Mouse (Mus musculus) ES-Bruce4 (cell line): ENCODE measurements at regions not wholly inside any gene's neighbourhood (a gene's known extent, or its start where the extent isn't known, plus 50 kb on each side); places are given as distances from the start of the nearest gene placed in this dataset.

Source experiments
- CTCF ChIP-seq: IDR thresholded peaks from one replicate; pipeline ENCODE4 v1.8.1; 2011; ENCODE audit warnings: low read depth, low read length
- POLR2A ChIP-seq: IDR thresholded peaks from one replicate; pipeline ENCODE4 v1.8.1; 2011; ENCODE audit warnings: low read length; ENCODE audit not compliant: insufficient read depth

GRCm38 (mm10) chr6:143589666-143590065 is 422.6 kb downstream of the Etnk1 start:
- TF ChIP-seq POLR2A (no peak), CTCF (no peak)
